Mouse (Mus musculus) embryonic facial prominence, embryonic 14.5 days (tissue): ENCODE measurements at regions not wholly inside any gene's neighbourhood (a gene's known extent, or its start where the extent isn't known, plus 50 kb on each side); places are given as distances from the start of the nearest gene placed in this dataset.

Experiments used
- ATAC-seq: fragments of 200-750 bp; cut with Nextera tagmentation; 2 replicates; pipeline ENCODE4 v1.8.0; 2017; ENCODE audit warnings: low read depth, moderate number of reproducible peaks, moderate TSS enrichment
- DNase-seq: peaks from one replicate; pipeline ENCODE4 v3.0.0-alpha.2; 2015; ENCODE audit warnings: low spot score
- H3K27ac ChIP-seq: fragments of 300-500 bp; sonication (generic); replicated peaks from 2 replicates; pipeline ENCODE4 v1.5.1; 2014; ENCODE audit warnings: low read depth, mild to moderate bottlenecking, low read length, moderate library complexity
- H3K27me3 ChIP-seq: fragments of 300-500 bp; sonication (generic); replicated peaks from 2 replicates; pipeline ENCODE4 v1.6.1; 2014; ENCODE audit warnings: low read length; ENCODE audit not compliant: control insufficient read depth, insufficient read depth
- H3K36me3 ChIP-seq: fragments of 300-500 bp; sonication (generic); 2 replicates; pipeline ENCODE4 v1.6.1; 2014; ENCODE audit warnings: low read length, mixed read lengths; ENCODE audit not compliant: control insufficient read depth, insufficient read depth
- H3K4me1 ChIP-seq: fragments of 300-500 bp; sonication (generic); 2 replicates; pipeline ENCODE4 v1.6.1; 2014; ENCODE audit warnings: antibody characterized with exemption, low read length; ENCODE audit not compliant: control insufficient read depth, insufficient read depth
- H3K4me2 ChIP-seq: fragments of 300-500 bp; sonication (generic); 2 replicates; pipeline ENCODE4 v1.6.1; 2014; ENCODE audit warnings: low read depth, mild to moderate bottlenecking, low read length, moderate library complexity, mixed read lengths
- H3K4me3 ChIP-seq: fragments of 300-500 bp; sonication (generic); 2 replicates; pipeline ENCODE4 v1.5.1; 2014; ENCODE audit warnings: low read depth, mild to moderate bottlenecking, low read length
- H3K9ac ChIP-seq: fragments of 300-500 bp; sonication (generic); 2 replicates; pipeline ENCODE4 v1.6.1; 2014; ENCODE audit warnings: low read depth, mild to moderate bottlenecking, low read length, moderate library complexity, mixed read lengths
- H3K9me3 ChIP-seq: fragments of 300-500 bp; sonication (generic); 2 replicates; pipeline ENCODE4 v1.6.1; 2016; ENCODE audit warnings: low read length; ENCODE audit not compliant: control insufficient read depth
- WGBS: fragments of 180-500 bp; shearing (Covaris S2); extraction: QIAGEN DNeasy Blood & Tissue Kit; methylation state at CpG from one replicate; pipeline ENCODE4 v1.1.7; 2014; 5-methylcytosine and 5-hydroxymethylcytosine counted together

DNA sequence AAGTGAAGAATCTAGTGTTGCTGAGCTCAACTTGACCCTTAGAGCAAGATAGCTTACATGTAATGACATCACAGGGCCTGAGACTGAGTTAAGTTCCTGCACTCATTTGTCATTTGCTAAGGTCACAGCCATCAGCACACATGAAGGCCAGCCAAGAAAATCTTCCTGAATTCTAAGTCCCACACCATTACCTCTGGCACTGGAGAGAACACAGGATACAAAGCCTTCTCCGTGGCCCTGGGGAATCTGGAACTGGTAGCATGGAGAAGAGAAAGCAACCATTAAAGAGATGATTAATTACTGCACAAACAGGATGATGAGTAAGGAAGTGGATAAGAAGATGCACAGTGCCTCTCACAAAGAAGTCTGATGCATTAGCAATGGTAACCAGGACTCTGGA lies 232.0 kb downstream of the Wdr72 start:
- Histone ChIP-seq H3K27me3 (no peaks in the 10 kb centered on the region), H3K4me3 (no peak overlapping the region), H3K4me1 (no peaks in the 10 kb centered on the region), H3K4me2 (no peak overlapping the region), H3K36me3 (no peaks in the 10 kb centered on the region), H3K9ac (no peak overlapping the region), H3K27ac (no peak overlapping the region), H3K9me3 (no peaks in the 10 kb centered on the region)
- WGBS = 93% methylated on average over 1 of the region's 1 CpGs
- DNase-seq = no peak
- no peak for ATAC-seq

DNA sequence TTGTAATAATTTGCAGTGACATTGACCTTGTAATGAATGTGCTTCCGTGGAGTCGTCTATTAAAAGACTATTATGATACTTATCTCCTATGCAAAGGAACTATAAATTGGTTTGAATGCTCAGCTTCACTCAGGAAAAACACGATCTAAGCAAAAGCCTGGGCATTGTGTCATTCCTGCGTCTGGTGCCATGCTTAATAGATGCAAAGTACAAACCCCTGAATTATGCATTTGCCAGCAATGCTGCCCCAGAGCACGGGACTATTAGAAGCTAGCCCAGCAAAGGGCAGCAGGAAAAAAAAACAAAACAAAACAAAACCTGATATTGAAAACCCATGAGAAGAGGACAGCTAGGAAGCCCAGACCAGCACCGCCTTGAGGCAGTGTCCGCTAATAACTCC lies 234.9 kb downstream of the Wdr72 start:
- H3K4me1 ChIP-seq = no peaks in the 10 kb centered on the region
- no peaks in the 10 kb centered on the region for H3K36me3 ChIP-seq
- DNase-seq = no peak
- no peak overlapping the region for H3K9ac ChIP-seq
- ATAC-seq = no peak
- WGBS = 70% methylated on average over 7 of the region's 7 CpGs
- H3K27me3 ChIP-seq = no peaks in the 10 kb centered on the region
- H3K9me3 ChIP-seq = no peaks in the 10 kb centered on the region
- H3K4me2 ChIP-seq = no peak overlapping the region
- no peak overlapping the region for H3K27ac ChIP-seq
- no peak overlapping the region for H3K4me3 ChIP-seq

DNA sequence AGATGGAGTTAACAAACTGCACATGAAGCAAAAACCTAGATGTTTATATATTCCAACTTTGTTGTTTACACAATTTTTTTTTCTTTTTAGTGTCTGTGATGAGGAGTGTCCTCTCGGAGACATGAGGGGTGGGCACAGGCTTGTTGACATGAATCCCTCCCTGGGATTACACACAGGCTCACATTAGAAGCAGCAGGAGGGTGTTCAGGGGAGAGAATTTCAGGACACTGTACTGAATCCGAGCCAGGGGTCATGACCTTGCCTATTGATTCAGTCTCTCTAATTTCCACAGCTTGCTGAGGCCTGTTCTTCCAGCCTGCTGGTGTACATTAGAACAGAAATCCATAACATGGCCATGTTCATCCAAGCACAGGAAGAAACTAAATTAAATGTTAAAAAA lies 238.6 kb downstream of the Wdr72 start:
- ATAC-seq (no peak), DNase-seq (peak; percentile 8)
- no peaks in the 10 kb centered on the region for H3K9me3 ChIP-seq
- H3K4me2 ChIP-seq = no peak overlapping the region
- H3K27ac ChIP-seq = no peak overlapping the region
- H3K9ac ChIP-seq = no peak overlapping the region
- H3K4me1 ChIP-seq = no peaks in the 10 kb centered on the region
- WGBS = 17% methylated on average over 2 of the region's 2 CpGs
- no peak overlapping the region for H3K4me3 ChIP-seq
- no peaks in the 10 kb centered on the region for H3K36me3 ChIP-seq
- H3K27me3 ChIP-seq = no peaks in the 10 kb centered on the region

DNA sequence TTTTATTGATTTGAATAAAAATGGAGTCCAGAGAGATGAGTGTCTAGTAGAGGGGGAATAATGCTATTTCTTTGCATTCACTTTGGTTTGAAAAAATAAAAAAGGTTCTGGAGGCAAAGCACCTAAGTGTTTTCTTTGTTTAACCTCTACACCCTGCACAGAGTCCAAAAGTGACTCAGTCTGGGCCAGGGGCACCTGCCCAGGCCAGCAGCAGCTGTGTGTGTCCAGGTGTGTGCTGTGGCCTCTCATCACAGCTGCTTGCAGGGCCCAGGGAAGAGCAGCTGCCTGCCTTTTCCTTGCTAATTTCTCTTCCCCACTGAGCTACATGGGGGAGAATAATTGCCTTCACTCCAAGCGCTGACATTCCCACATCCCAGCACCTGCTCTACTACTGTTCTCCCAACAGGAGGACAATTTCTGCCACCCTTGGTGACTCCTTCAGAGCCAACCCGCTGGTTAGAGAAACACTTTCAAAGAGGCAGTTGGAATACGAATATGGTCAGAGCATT lies 255.8 kb downstream of the Wdr72 start:
- H3K27me3 ChIP-seq = no peaks in the 10 kb centered on the region
- H3K4me1 ChIP-seq = no peaks in the 10 kb centered on the region
- WGBS = 35% methylated on average over 3 of the region's 3 CpGs
- ATAC-seq = no peak
- H3K9ac ChIP-seq = no peak overlapping the region
- H3K36me3 ChIP-seq = no peaks in the 10 kb centered on the region
- H3K4me3 ChIP-seq = no peak overlapping the region
- DNase-seq = no peak
- no peaks in the 10 kb centered on the region for H3K9me3 ChIP-seq
- H3K4me2 ChIP-seq = no peak overlapping the region
- H3K27ac ChIP-seq = no peak overlapping the region

DNA sequence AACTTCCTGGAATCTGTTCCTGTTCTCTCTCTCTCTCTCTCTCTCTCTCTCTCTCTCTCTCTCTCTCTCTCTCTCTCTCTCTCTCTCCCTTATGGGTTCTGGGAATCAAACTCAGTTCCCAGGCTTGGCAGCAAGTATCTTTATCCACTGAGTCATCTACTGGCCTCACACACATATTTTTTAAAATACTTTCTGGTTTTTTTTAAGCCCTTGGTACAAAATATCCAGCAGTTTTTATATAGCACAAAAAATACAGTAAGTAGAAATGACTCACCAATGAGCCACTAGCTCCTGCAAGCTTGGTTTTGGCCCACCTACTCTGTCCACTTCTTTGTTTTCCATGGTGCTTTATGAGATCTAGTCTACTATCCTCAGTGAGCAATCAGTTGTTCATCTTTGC lies 266.0 kb downstream of the Wdr72 start:
- Histone ChIP-seq H3K9ac (no peak overlapping the region), H3K4me1 (no peaks in the 10 kb centered on the region), H3K36me3 (no peaks in the 10 kb centered on the region), H3K27me3 (no peaks in the 10 kb centered on the region), H3K27ac (no peak overlapping the region), H3K4me3 (no peak overlapping the region), H3K9me3 (no peaks in the 10 kb centered on the region), H3K4me2 (no peak overlapping the region)
- ATAC-seq (no peak), DNase-seq (no peak)

DNA sequence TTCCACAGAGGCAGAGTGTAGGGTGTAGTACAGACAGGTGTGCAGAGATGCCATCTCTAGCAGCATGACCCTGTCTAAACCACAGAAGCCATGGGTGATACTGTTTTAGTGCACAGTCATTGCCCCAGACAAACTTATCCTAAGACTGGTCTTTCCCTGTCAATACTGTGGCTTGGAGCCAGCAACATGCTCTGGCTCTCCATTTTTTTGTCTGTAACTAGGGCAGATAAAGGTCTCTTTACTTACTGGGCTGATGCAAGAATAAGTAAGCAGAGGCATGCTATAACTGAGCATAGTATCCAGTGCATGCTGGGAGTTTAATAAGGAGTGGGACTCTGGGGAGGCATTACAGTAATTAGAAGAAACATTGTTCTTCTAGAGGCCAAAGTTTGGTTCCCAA lies 267.0 kb downstream of the Wdr72 start:
- DNase-seq = no peak
- Histone ChIP-seq H3K9me3 (no peaks in the 10 kb centered on the region), H3K4me1 (no peaks in the 10 kb centered on the region), H3K27ac (no peak overlapping the region), H3K4me3 (no peak overlapping the region), H3K36me3 (no peaks in the 10 kb centered on the region), H3K4me2 (no peak overlapping the region), H3K9ac (no peak overlapping the region), H3K27me3 (no peaks in the 10 kb centered on the region)
- ATAC-seq = no peak

DNA sequence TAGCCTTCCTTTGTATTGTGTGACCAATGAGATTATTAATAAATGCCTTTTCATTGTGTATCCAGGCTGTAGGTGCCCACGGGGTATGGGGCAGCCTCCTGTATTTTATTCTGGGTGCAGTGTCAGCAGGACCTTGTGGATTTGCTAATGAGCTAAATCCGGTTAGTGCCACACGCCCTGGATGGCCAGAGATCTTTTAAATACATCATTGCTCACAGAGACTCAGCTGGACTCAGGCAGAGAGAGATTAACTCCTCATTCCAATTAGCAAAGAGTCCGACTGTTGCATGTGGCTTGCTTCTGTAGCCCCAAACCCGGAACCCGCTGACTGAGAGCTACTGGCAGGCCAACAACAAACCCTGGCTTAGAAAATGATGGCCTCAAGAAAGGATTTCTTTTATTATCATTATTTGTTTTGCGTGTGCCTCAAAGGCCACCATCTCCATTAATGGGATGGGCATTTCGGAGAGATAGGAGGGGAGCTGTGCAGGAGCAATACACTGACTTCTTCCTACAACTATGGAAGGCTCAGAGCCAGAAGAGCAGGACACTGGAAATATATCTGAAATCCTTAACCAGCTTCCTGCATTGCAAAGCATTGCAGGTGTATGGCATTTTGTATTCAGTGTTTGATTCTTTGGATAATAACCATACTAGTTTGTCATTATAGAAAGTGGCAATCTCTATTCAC lies 274.2 kb downstream of the Wdr72 start:
- Histone ChIP-seq H3K4me1 (no peaks in the 10 kb centered on the region), H3K4me2 (no peak overlapping the region), H3K27ac (no peak overlapping the region), H3K27me3 (no peaks in the 10 kb centered on the region), H3K4me3 (no peak overlapping the region), H3K9ac (no peak overlapping the region), H3K36me3 (no peaks in the 10 kb centered on the region), H3K9me3 (no peaks in the 10 kb centered on the region)
- 67% methylated on average over 8 of the region's 8 CpGs for WGBS
- DNase-seq = no peak
- ATAC-seq = no peak

DNA sequence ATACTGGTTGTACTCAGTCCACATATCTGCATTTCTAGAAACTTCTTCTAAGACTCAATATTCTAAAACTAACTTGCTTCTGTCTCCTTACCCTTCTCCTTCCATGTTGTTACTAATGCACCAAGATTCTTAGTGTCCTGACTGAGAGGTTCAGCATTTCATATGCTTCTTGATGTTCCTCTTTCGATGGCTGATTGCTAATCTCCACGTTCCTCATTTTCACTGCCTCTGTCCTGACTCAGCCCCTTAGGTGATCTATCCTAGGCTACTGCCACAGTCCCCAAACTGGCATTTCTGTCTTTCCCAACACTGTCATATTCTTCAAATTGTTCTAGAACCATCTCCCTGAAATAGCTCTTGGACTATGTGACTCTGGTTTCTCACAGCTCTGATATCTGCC lies 315.4 kb downstream of the Wdr72 start:
- Histone ChIP-seq H3K36me3 (no peaks in the 10 kb centered on the region), H3K27ac (no peak overlapping the region), H3K4me1 (no peaks in the 10 kb centered on the region), H3K27me3 (no peaks in the 10 kb centered on the region), H3K4me2 (no peak overlapping the region), H3K4me3 (no peak overlapping the region), H3K9me3 (no peaks in the 10 kb centered on the region), H3K9ac (no peak overlapping the region)
- WGBS = 94% methylated on average over 2 of the region's 2 CpGs
- ATAC-seq (no peak), DNase-seq (no peak)

DNA sequence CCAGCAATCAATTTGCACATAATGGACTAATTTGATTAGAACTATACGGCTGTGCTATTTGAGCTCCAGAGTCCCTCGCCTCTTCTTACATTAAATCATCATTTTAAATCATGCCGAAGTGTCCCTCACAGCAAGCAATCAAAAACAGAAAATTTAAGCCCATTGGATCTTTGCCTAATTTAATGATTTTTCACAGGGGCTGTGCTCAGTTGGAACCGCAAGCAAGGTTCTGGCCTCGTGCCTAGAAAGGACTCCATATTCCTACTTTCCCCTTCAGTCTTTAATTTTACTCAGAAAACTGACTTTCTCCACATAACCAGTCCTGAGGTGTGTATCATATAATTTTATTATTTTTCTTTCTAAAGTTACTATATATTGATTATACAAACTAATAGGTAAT lies 339.8 kb downstream of the Wdr72 start:
- DNase-seq = peak; percentile 55
- Histone ChIP-seq H3K4me3 (no peak overlapping the region), H3K9ac (no peak overlapping the region), H3K4me1 (no peaks in the 10 kb centered on the region; the same call in 1 of the 2 replicates), H3K4me2 (no peak overlapping the region), H3K27me3 (no peaks in the 10 kb centered on the region), H3K36me3 (no peaks in the 10 kb centered on the region), H3K9me3 (no peaks in the 10 kb centered on the region), H3K27ac (no peak overlapping the region)
- ATAC-seq = no peak
- WGBS = 52% methylated on average over 5 of the region's 5 CpGs
